Mouse (Mus musculus) leukemia stem cell, adult 10-12 weeks (primary cell): ENCODE data around the gene Srcap. TPM values are rescaled to one million over a fixed set of nuclear protein-coding genes. Genes with fewer than 3 reads are reported as not detected.

Experiments
- polyA plus RNA-seq: library from polyadenylated mRNA; stranded (reverse); fragments of >175 nt; gene quantifications from 2 replicates; pipeline ENCODE4 v1.2.3, GENCODE M21; 2012; ENCODE audit warnings: low replicate concordance

Srcap gene
- 29.4 and 62.6 TPM in 2 replicates for polyA plus RNA-seq

DNA sequence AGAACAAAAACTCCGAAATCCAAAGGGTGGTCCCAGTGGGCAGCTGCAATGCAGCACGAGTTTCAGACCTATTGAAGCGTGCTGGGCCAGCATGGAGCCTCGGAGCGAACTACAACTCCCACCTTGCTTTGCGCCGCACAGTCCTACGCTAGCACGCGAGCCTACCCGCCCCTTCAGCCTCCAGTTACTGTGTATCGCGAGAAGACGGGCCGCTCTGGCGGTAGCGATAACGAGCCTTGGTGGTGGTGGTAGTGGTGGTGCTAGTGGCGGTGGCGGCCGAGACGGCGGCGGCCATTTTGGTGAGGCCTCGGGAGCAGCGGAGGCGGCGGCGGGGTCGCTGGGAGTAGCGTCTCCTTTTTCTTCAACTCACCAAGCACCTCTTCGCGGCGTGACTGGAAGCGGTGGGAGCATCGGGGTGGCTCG, at the start of gene Srcap:
Gene Srcap, plus strand, starts transcription at position 176 of the 423 bp plus-strand sequence.

DNA sequence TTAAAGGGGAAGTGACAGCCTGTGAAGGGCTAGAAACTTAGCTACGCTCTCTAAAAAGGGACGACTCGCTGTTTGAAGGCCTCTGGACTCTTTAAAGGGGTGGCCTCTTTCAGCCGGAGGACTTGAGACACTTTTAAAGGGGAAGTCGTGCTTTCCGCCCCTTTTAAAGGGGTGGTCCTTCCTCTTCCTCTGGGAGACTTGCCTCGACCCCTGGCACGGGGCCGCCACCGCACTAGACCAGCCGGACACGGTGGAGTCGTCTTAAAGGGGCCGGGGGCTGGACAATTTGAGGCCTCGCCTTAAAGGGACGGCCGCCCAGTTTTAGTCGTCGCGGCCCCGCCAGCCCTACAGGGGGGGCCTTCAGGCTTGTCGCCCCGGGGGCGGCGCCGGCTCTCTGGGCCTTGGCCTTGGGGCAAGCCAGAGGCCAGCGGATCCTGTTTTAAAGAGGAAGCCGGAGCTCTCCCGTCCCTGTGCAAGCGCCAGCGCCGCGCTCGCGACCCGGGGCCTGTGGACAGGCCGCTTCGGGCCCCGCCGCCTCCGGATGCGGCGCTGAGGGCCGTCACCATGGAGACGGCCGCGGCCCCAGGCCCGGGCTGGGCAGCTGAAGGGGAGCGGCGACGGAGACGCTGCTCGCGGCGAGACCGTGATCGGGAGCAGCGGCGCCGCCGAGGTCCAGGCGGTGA, 33.0 kb upstream of the Srcap start, which contains the start of gene Fbrs:
Gene Fbrs, plus strand, starts transcription at position 565 of the 683 bp plus-strand sequence.

DNA sequence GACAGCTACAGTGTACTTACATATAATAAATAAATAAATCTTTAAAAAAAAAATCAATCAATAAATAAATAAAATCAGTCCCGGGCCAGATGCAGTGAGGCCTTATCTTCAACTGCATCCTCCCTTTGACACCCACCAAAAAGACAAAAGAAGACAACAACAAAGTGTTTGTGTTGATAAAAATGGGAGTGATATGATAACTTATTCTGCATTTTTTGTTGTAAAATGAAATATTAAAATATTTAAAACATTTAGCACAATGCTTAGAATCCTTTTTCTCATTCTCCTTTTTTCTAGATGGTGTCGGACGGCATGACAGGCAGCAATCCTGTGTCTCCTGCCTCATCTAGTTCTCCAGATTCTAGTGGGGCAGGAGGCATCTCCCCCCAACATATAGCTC, 7.5 kb downstream of the Srcap start, which contains the start of gene Gm42715:
Gene Gm42715, plus strand, starts transcription at position 301 of the 400 bp plus-strand sequence.

DNA sequence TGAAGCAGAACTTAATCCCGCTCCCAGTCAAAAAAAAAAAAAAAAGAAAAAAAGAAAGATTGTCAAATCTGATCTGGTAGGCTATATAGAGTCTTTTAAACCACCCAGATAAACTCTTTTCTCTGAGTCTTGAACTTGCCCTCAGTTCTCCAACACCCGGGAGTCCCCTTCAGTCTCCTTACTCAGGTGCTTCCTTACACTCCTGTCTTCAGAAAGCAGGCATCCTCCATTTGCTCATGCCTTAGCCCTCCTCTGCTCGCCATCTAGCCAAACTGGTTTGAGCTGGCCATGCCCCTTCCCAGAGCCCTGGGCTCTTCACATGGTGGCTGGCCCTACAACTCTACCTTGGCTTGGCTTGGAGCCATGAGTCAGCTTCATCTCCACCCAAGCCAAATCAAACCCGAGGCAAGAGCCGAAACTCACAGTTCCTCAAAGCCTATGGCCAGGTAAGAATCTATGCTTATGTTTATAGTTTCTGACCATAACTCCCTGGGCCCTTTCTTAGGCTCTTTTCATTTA, 49.6 kb downstream of the Srcap start, which contains the start of gene Tmem265:
Gene Tmem265, plus strand, starts transcription at position 51 of the 519 bp plus-strand sequence.

DNA sequence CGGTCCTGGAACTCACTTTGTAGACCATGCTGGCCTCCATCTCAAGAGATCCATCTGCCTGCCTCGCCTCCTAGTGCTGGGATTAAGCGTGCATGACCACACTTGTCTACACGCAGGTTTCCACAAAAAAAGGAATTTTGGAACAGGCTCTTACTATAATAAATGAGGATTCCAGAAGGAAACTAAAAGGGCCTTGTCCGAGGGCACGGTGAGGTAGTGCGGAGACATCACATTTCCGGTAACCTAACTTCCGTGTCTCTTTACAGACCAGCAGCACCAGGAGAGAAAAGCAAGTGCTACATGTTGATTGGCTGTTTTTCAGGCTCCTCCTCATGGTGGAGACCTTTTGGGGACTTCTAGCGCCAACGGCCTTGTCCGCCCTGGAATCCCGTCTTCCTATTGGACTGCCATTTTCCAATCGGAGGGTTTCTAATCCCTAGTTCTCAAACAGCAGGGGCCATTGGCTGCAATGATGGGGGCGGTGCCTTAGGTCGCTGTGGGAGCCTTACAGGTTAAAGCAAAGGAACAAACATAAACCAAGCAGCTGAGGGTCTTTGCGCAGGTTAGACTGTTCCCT, 61.2 kb downstream of the Srcap start, which contains the start of gene Phkg2:
Gene Phkg2, plus strand, starts transcription at position 446 of the 577 bp plus-strand sequence.

DNA sequence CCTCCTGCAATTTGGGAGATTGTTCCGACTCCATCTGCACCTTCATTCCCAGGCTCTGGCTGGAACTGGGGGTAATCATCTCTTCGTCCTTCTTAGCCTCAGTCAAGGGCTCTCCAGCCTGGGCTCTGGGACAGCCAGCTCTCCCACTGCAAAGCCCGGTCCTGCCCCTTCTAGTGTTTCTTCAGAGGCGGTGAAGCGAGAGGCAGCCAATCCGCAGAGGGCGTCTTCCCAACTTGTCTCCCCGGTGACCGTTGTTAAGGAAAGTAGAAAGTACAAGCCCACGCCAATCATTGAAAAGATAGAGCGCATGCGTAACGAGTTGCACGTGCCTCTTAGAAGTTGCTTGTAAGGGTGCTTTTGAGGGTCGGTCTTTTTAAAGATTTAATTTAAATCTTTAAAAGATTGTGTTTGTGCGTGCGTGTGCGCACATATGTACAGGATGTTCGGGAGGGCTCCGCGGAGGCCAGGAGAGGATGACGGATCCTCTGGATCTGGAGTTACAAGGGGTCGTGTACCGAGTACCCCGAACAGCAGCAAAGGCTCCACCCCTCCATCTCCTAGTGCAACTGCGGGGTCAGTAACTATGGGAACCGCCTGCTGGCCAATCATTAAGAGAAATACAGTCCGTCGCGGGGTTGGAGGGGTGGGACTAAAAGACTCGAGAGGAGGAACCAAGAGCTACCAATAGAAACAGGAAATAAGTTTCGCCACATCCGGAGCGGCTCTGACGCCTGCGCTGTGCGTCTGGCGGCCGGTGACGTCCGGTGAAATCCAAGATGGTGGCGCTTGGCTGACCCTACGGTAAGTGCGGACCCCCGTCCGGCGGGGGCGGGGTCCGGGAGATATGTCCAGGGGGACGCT, 76.5 kb downstream of the Srcap start, which contains the start of the genes Ccdc189 and Rnf40:
Gene Ccdc189, minus strand, starts transcription at position 585 of the 861 bp plus-strand sequence.
Gene Rnf40, plus strand, starts transcription at position 757 of the 861 bp plus-strand sequence.

Other genes with a start within 250 kb of the Srcap start
- gene Sephs2, start 237.9 kb upstream of the Srcap start, polyA plus RNA-seq, result 61.1 and 61.8 TPM in 2 replicates
- gene Itgal, start 215.7 kb upstream of the Srcap start, polyA plus RNA-seq, result 8.1 and 8.8 TPM in 2 replicates
- 5.9 and 11.1 TPM in 2 replicates for gene Zfp768, start 166.4 kb upstream of the Srcap start, polyA plus RNA-seq
- 1.4 and 3.4 TPM in 2 replicates for gene Zfp747, start 135.9 kb upstream of the Srcap start, polyA plus RNA-seq
- 0.37 and 0.74 TPM in 2 replicates for gene 9130019O22Rik, start 124.8 kb upstream of the Srcap start, polyA plus RNA-seq
- gene E430018J23Rik, start 118.4 kb upstream of the Srcap start, polyA plus RNA-seq, result 1.5 and 2.1 TPM in 2 replicates
- gene Zfp764, start 105.2 kb upstream of the Srcap start, polyA plus RNA-seq, result 0.59 and 1.0 TPM in 2 replicates
- 18.8 and 19.7 TPM in 2 replicates for gene Zfp688, start 89.9 kb upstream of the Srcap start, polyA plus RNA-seq
- 6.3 and 11.5 TPM in 2 replicates for gene Zfp689, start 62.8 kb upstream of the Srcap start, polyA plus RNA-seq
- 97.0 and 102 TPM in 2 replicates for gene Prr14, start 52.4 kb upstream of the Srcap start, polyA plus RNA-seq
- 513 and 735 TPM in 2 replicates for gene Fbrs, start 32.8 kb upstream of the Srcap start, polyA plus RNA-seq
- 34.4 and 37.2 TPM in 2 replicates for gene Gm42715, start 7.6 kb downstream of the Srcap start, polyA plus RNA-seq
- 0.52 and 7.1 TPM in 2 replicates for gene Tmem265, start 49.4 kb downstream of the Srcap start, polyA plus RNA-seq
- gene Phkg2, start 61.4 kb downstream of the Srcap start, polyA plus RNA-seq, result 29.8 and 84.9 TPM in 2 replicates
- gene Ccdc189, start 76.6 kb downstream of the Srcap start, polyA plus RNA-seq, result 5.4 and 6.0 TPM in 2 replicates
- gene Rnf40, start 76.8 kb downstream of the Srcap start, polyA plus RNA-seq, result 43.2 and 55.3 TPM in 2 replicates
- 13.1 and 23.2 TPM in 2 replicates for gene Zfp629, start 103.8 kb downstream of the Srcap start, polyA plus RNA-seq
- gene Bcl7c, start 196.9 kb downstream of the Srcap start, polyA plus RNA-seq, result 235 and 532 TPM in 2 replicates
- 0.69 and 1.3 TPM in 2 replicates for gene Ctf1, start 200.8 kb downstream of the Srcap start, polyA plus RNA-seq
- gene Ctf2, start 220.2 kb downstream of the Srcap start, polyA plus RNA-seq, result not detected in 2 replicates
- 47.5 and 50.3 TPM in 2 replicates for gene Fbxl19, start 232.6 kb downstream of the Srcap start, polyA plus RNA-seq